Mouse (Mus musculus) ES-Bruce4 (cell line): ENCODE measurements at regions not wholly inside any gene's neighbourhood (a gene's known extent, or its start where the extent isn't known, plus 50 kb on each side); places are given as distances from the start of the nearest gene placed in this dataset.

Source experiments
- CTCF ChIP-seq: IDR thresholded peaks from one replicate; pipeline ENCODE4 v1.8.1; 2011; ENCODE audit warnings: low read depth, low read length
- POLR2A ChIP-seq: IDR thresholded peaks from one replicate; pipeline ENCODE4 v1.8.1; 2011; ENCODE audit warnings: low read length; ENCODE audit not compliant: insufficient read depth

GRCm38 (mm10) chr13:102194716-102195115 is 426.7 kb upstream of the Pik3r1 start:
- TF ChIP-seq POLR2A (no peak), CTCF (no peak)
